Mouse (Mus musculus) C2C12 (cell line): ENCODE measurements at regions not wholly inside any gene's neighbourhood (a gene's known extent, or its start where the extent isn't known, plus 50 kb on each side); places are given as distances from the start of the nearest gene placed in this dataset.

Source experiments
- CTCF ChIP-seq: IDR thresholded peaks from one replicate; pipeline ENCODE4 v1.5.1; 2011; ENCODE audit not compliant: control insufficient read depth, insufficient read depth, insufficient read length
- MYOD1 ChIP-seq: IDR thresholded peaks from one replicate; pipeline ENCODE4 v1.6.1; 2011; ENCODE audit warnings: low read depth; ENCODE audit not compliant: control insufficient read depth, insufficient read length
- MYOG ChIP-seq: IDR thresholded peaks from one replicate; pipeline ENCODE4 v1.6.1; 2011; ENCODE audit not compliant: control insufficient read depth, insufficient read length; ENCODE audit errors: extremely low read depth
- USF1 ChIP-seq: IDR thresholded peaks from one replicate; pipeline ENCODE4 v1.6.1; 2011; ENCODE audit warnings: low read depth, mild to moderate bottlenecking, control low read depth, moderate library complexity

- TF ChIP-seq CTCF (no peak), USF1 (no peak), MYOG (no peak), MYOD1 (no peak)
Measured at GRCm38 (mm10) chr14:67626181-67626580, 1617.2 kb upstream of the Gulo start.
